In genomic region chr5:34968386-34968785, GRCm38 (mm10) we compare ENCODE assay signal across 14 mouse cellular contexts. TPM values are rescaled to one million over a fixed set of nuclear protein-coding genes. Genes with fewer than 3 reads are reported as not detected.
DNase-seq lines count a peak whose midpoint lies in the region; ATAC-seq and TF ChIP-seq lines count a peak whose summit lies in the region.
"Had no signal": no experiment of that assay in that cellular context is flagged by ENCODE, and none has a peak within 500 bp of the region (broad histone marks: within the 10 kb centered on the region; RNA-seq: fewer than 3 reads in every experiment).

No protein-coding gene starts in this region.

- TF ChIP-seq CTCF in gastrocnemius, adult 2 months (IDR thresholded peaks at IDR 0.05), result no peak
- no peak for TF ChIP-seq CTCF in liver, postnatal 0 days (IDR thresholded peaks at IDR 0.05; ENCODE audit: low read depth)

- H3K4me1 ChIP-seq in kidney, embryonic 16.5 days (ENCODE audit: insufficient read depth, low read length), result no peaks in the 10 kb centered on the region
- H3K4me1 ChIP-seq in liver, postnatal 0 days (ENCODE audit: insufficient read depth), result peaks cover 14% of the 10 kb centered on the region
- no peaks in the 10 kb centered on the region for H3K4me1 ChIP-seq in limb, embryonic 10.5 days
- no peaks in the 10 kb centered on the region for H3K4me1 ChIP-seq in forebrain, embryonic 16.5 days (replicated peaks; ENCODE audit: control insufficient read depth, insufficient read depth, low read length)
- H3K4me1 ChIP-seq: embryonic facial prominence, embryonic 12.5 days had no signal

- no peaks in the 10 kb centered on the region for H3K27me3 ChIP-seq in kidney, embryonic 16.5 days (ENCODE audit: insufficient read depth, low read length)
- H3K27me3 ChIP-seq in liver, postnatal 0 days (ENCODE audit: insufficient read depth, low read length), result no peaks in the 10 kb centered on the region
- H3K27me3 ChIP-seq in limb, embryonic 10.5 days (ENCODE audit: low read depth, poor library complexity, severe bottlenecking), result no peaks in the 10 kb centered on the region
- no peaks in the 10 kb centered on the region for H3K27me3 ChIP-seq in forebrain, embryonic 16.5 days (replicated peaks; ENCODE audit: control insufficient read depth, insufficient read depth, low read length)
- H3K27me3 ChIP-seq: embryonic facial prominence, embryonic 12.5 days; forebrain, embryonic 13.5 days had no signal

- no peak overlapping the region for H3K4me2 ChIP-seq in kidney, embryonic 16.5 days (replicated peaks; ENCODE audit: low read depth, low read length)
- H3K4me2 ChIP-seq in liver, postnatal 0 days (ENCODE audit: low read depth, low read length), result no peak overlapping the region
- H3K4me2 ChIP-seq in forebrain, embryonic 16.5 days (ENCODE audit: low read length), result no peak overlapping the region
- H3K4me2 ChIP-seq: embryonic facial prominence, embryonic 12.5 days; forebrain, embryonic 13.5 days had no signal

- DNase-seq in gastrocnemius, adult 2 months, result no peak
- no peak for DNase-seq in gastrocnemius, postnatal 4 days (ENCODE audit: low spot score in 2 of 2)
- DNase-seq in ZHBTc4 (ENCODE audit: low read depth, low spot score), result peak; percentile 67
- no peak for DNase-seq in liver, postnatal 0 days
- DNase-seq in limb, embryonic 10.5 days (ENCODE audit: low spot score), result no peak
- DNase-seq in right cerebral cortex, postnatal 36 days (ENCODE audit: low spot score in 2 of 2), result no peak
- DNase-seq: cerebellum, adult 9-10 months; gastrocnemius, postnatal 36 days; midbrain, embryonic 14.5 days; thymus, adult 18-20 months had no signal

- WGBS in kidney, embryonic 16.5 days, result 84% methylated on average over 5 of the region's 5 CpGs
- 56% methylated on average over 5 of the region's 5 CpGs for WGBS in liver, postnatal 0 days (ENCODE audit: insufficient replicate concordance)
- WGBS in limb, embryonic 10.5 days, result 84% methylated on average over 5 of the region's 5 CpGs
- 78% methylated on average over 5 of the region's 5 CpGs for WGBS in forebrain, embryonic 16.5 days

- H3K36me3 ChIP-seq in kidney, embryonic 16.5 days (ENCODE audit: insufficient read depth, low read length), result peaks cover 43% of the 10 kb centered on the region
- peaks cover 11% of the 10 kb centered on the region for H3K36me3 ChIP-seq in liver, postnatal 0 days (replicated peaks; ENCODE audit: insufficient read depth, low read length)
- peaks cover 82% of the 10 kb centered on the region for H3K36me3 ChIP-seq in limb, embryonic 10.5 days
- H3K36me3 ChIP-seq in forebrain, embryonic 16.5 days (ENCODE audit: control insufficient read depth, insufficient read depth), result peaks cover 11% of the 10 kb centered on the region; the same call in 1 of the 2 replicates

- no peak overlapping the region for H3K4me3 ChIP-seq in gastrocnemius, adult 2 months
- H3K4me3 ChIP-seq in kidney, embryonic 16.5 days (ENCODE audit: low read length), result no peak overlapping the region
- no peak overlapping the region for H3K4me3 ChIP-seq in liver, postnatal 0 days (ENCODE audit: low read depth, low read length)
- no peak overlapping the region for H3K4me3 ChIP-seq in limb, embryonic 10.5 days
- H3K4me3 ChIP-seq in forebrain, embryonic 16.5 days (replicated peaks; ENCODE audit: low read length), result no peak overlapping the region
- H3K4me3 ChIP-seq: embryonic facial prominence, embryonic 12.5 days; forebrain, embryonic 13.5 days had no signal

- no peak; the same call in 1 of the 2 replicates for ATAC-seq in kidney, embryonic 16.5 days (ENCODE audit: low FRiP score, low TSS enrichment)
- no peak for ATAC-seq in liver, postnatal 0 days
- no peak for ATAC-seq in forebrain, embryonic 16.5 days
- ATAC-seq: forebrain, embryonic 13.5 days had no signal

- TF ChIP-seq EP300 in liver, postnatal 0 days (IDR thresholded peaks at IDR 0.05; ENCODE audit: low read depth), result no peak

- no peaks in the 10 kb centered on the region for H3K9me3 ChIP-seq in kidney, embryonic 16.5 days (ENCODE audit: low read length)
- H3K9me3 ChIP-seq in liver, postnatal 0 days (ENCODE audit: low read length), result no peaks in the 10 kb centered on the region
- no peaks in the 10 kb centered on the region for H3K9me3 ChIP-seq in limb, embryonic 10.5 days (replicated peaks)
- H3K9me3 ChIP-seq in forebrain, embryonic 16.5 days (ENCODE audit: control insufficient read depth, low read length), result no peaks in the 10 kb centered on the region
- H3K9me3 ChIP-seq: embryonic facial prominence, embryonic 12.5 days; forebrain, embryonic 13.5 days had no signal

- H3K9ac ChIP-seq in kidney, embryonic 16.5 days (replicated peaks; ENCODE audit: low read length), result no peak overlapping the region
- peak overlapping the region; percentile 11; the same call in 1 of the 2 replicates for H3K9ac ChIP-seq in liver, postnatal 0 days (replicated peaks)
- no peak overlapping the region for H3K9ac ChIP-seq in forebrain, embryonic 16.5 days (replicated peaks; ENCODE audit: low read depth, low read length)
- H3K9ac ChIP-seq: embryonic facial prominence, embryonic 12.5 days; forebrain, embryonic 13.5 days had no signal

- intact Hi-C loops in gastrocnemius, adult 2 months (cut with DNase I), result no loop called here

- peak overlapping the region; percentile 78 for H3K27ac ChIP-seq in gastrocnemius, adult 2 months
- 0 out of 2 replicates have a peak overlapping the region, but pooled peaks have one; percentile 3 for H3K27ac ChIP-seq in kidney, embryonic 16.5 days (ENCODE audit: low read length)
- H3K27ac ChIP-seq in liver, postnatal 0 days (ENCODE audit: low read depth), result no peak overlapping the region
- no peak overlapping the region for H3K27ac ChIP-seq in limb, embryonic 10.5 days
- H3K27ac ChIP-seq in forebrain, embryonic 16.5 days (ENCODE audit: low read length), result no peak overlapping the region
- H3K27ac ChIP-seq: embryonic facial prominence, embryonic 12.5 days; forebrain, embryonic 13.5 days had no signal

RNA-seq across cellular contexts. Expression of gene Rgs12, which starts 19.1 kb away (rescaled TPM):
- 1 to 10 TPM; 2.2 to 3.0 TPM for total RNA-seq in gastrocnemius, adult 2 months (2021)
- 10 to 100 TPM; 34.7 to 35.2 TPM for total RNA-seq in gastrocnemius, postnatal 4 days (2021)
- polyA plus RNA-seq in kidney, embryonic 16.5 days (2015; fragmentation: Nextera tagmentation; extraction: Ambion mirVana), result 32.4 and 34.7 TPM in 2 replicates
- polyA plus RNA-seq in liver, postnatal 0 days (2015; fragmentation: Nextera tagmentation; extraction: Ambion mirVana), result 6.9 and 7.3 TPM in 2 replicates
- polyA plus RNA-seq in limb, embryonic 10.5 days (2016; fragmentation: Nextera tagmentation; extraction: Ambion mirVana), result 42.7 and 53.8 TPM in 2 replicates
- polyA plus RNA-seq in forebrain, embryonic 16.5 days (2015; fragmentation: Nextera tagmentation; extraction: Ambion mirVana), result 60.8 and 62.4 TPM in 2 replicates

Comparison
In these comparisons a context has a peak if more than half of its experiments do, and no peak if none do; other contexts are left out.
1. H3K27ac ChIP-seq: peak in gastrocnemius, adult 2 months (single experiment) and kidney, embryonic 16.5 days (single experiment); none in liver, postnatal 0 days (single experiment), limb, embryonic 10.5 days (single experiment) and forebrain, embryonic 16.5 days (single experiment).